Mouse (Mus musculus) limb, embryonic 13.5 days (tissue): ENCODE data around the gene Meaf6. TPM values are rescaled to one million over a fixed set of nuclear protein-coding genes. Genes with fewer than 3 reads are reported as not detected.

ENCODE experiments used
- ATAC-seq: fragments of 200-750 bp; cut with Nextera tagmentation; 2 replicates; pipeline ENCODE4 v1.8.0; 2017; ENCODE audit warnings: low read depth, moderate number of reproducible peaks, moderate TSS enrichment; ENCODE audit not compliant: low FRiP score
- H3K27ac ChIP-seq: fragments of 300-500 bp; sonication (generic); 2 replicates; pipeline ENCODE4 v1.5.1; 2015; ENCODE audit warnings: inconsistent platforms, mild to moderate bottlenecking, moderate library complexity
- H3K27me3 ChIP-seq: fragments of 300-500 bp; sonication (generic); 2 replicates; pipeline ENCODE4 v1.6.1; 2015; ENCODE audit warnings: mild to moderate bottlenecking, inconsistent platforms
- H3K36me3 ChIP-seq: fragments of 300-500 bp; sonication (generic); 2 replicates; pipeline ENCODE4 v1.6.1; 2015; ENCODE audit warnings: inconsistent platforms, mild to moderate bottlenecking, moderate library complexity
- H3K4me1 ChIP-seq: fragments of 300-500 bp; sonication (generic); 2 replicates; pipeline ENCODE4 v1.6.1; 2015; ENCODE audit warnings: inconsistent platforms
- H3K4me2 ChIP-seq: fragments of 300-500 bp; sonication (generic); replicated peaks from 2 replicates; pipeline ENCODE4 v1.6.1; 2015; ENCODE audit warnings: inconsistent platforms, mild to moderate bottlenecking, moderate library complexity
- H3K4me3 ChIP-seq: fragments of 300-500 bp; sonication (generic); 2 replicates; pipeline ENCODE4 v1.5.1; 2015; ENCODE audit warnings: moderate library complexity, mild to moderate bottlenecking, inconsistent platforms
- H3K9ac ChIP-seq: fragments of 300-500 bp; sonication (generic); 2 replicates; pipeline ENCODE4 v1.6.1; 2015; ENCODE audit warnings: mild to moderate bottlenecking, inconsistent platforms
- H3K9me3 ChIP-seq: fragments of 300-500 bp; sonication (generic); 2 replicates; pipeline ENCODE4 v1.6.1; 2016; ENCODE audit warnings: inconsistent platforms
- WGBS: fragments of 180-500 bp; shearing (Covaris S2); methylation state at CpG from one replicate; pipeline ENCODE4 v1.1.7; 2015; 5-methylcytosine and 5-hydroxymethylcytosine counted together
- polyA plus RNA-seq: library from polyadenylated mRNA; unstranded; fragments of >200 nt; fragmentation: Nextera tagmentation; extraction: Ambion mirVana; gene quantifications from 2 replicates; pipeline ENCODE4 v1.2.1, GENCODE M21; 2015

Meaf6 gene
- polyA plus RNA-seq, 1 experiment from 2014 or later, result 67.8 TPM

GRCm38 (mm10) chr4:125131493-125131892, 46.6 kb downstream of the Meaf6 start:
- Histone ChIP-seq H3K27me3 (peaks cover 28% of the 10 kb centered on the region), H3K4me1 (peaks cover 15% of the 10 kb centered on the region), H3K36me3 (no peaks in the 10 kb centered on the region), H3K4me3 (no peak overlapping the region), H3K4me2 (no peak overlapping the region), H3K9me3 (no peaks in the 10 kb centered on the region), H3K9ac (no peak overlapping the region), H3K27ac (no peak overlapping the region)
- ATAC-seq, result no peak
- 74% methylated on average over 4 of the region's 4 CpGs for WGBS

DNA sequence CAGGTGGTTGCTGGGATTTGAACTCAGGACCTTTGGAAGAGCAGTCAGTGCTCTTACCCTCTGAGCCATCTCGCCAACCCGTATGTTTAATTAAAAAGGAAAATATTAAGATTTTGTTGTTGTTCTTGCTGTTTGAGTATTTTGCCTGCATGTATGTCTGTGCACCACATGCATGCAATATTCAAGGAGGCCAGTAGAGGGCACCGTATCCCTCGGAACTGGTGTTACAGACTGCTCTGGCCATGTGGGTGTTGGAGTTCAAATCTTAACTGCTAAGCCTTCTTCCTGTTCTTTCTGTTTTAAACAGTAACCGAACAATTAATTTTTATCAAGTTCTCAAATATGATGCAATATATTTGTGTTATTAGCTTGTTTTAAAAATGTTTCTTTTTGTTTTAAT, 47.5 kb downstream of the Meaf6 start:
- no peak overlapping the region for H3K4me3 ChIP-seq
- WGBS, result 22% methylated on average over 5 of the region's 5 CpGs
- H3K36me3 ChIP-seq, result no peaks in the 10 kb centered on the region
- no peaks in the 10 kb centered on the region for H3K9me3 ChIP-seq
- no peak for ATAC-seq
- no peak overlapping the region for H3K9ac ChIP-seq
- peaks cover 19% of the 10 kb centered on the region for H3K27me3 ChIP-seq
- no peak overlapping the region for H3K27ac ChIP-seq
- peaks cover 7% of the 10 kb centered on the region for H3K4me1 ChIP-seq
- no peak overlapping the region for H3K4me2 ChIP-seq

- no peaks in the 10 kb centered on the region for H3K9me3 ChIP-seq
- no peak for ATAC-seq
These were observed 49.3 kb downstream of the Meaf6 start for GRCm38 (mm10) chr4:125134192-125134591.

GRCm38 (mm10) chr4:125134631-125135030, 49.7 kb downstream of the Meaf6 start:
- H3K9ac ChIP-seq, result no peak overlapping the region
- H3K4me3 ChIP-seq, result no peak overlapping the region
- no peaks in the 10 kb centered on the region for H3K36me3 ChIP-seq
- ATAC-seq, result no peak
- H3K9me3 ChIP-seq, result no peaks in the 10 kb centered on the region
- WGBS, result 78% methylated on average over 5 of the region's 5 CpGs
- H3K4me2 ChIP-seq, result no peak overlapping the region
- H3K4me1 ChIP-seq, result no peaks in the 10 kb centered on the region
- peaks cover 3% of the 10 kb centered on the region; the same call in 1 of the 2 replicates for H3K27me3 ChIP-seq
- no peak overlapping the region for H3K27ac ChIP-seq

More at GRCm38 (mm10) chr4:125134192-125134591, 49.3 kb downstream of the Meaf6 start:
- H3K9ac ChIP-seq, result no peak overlapping the region
- 67% methylated on average over 4 of the region's 4 CpGs for WGBS
- no peak overlapping the region for H3K4me2 ChIP-seq
- H3K27me3 ChIP-seq, result peaks cover 3% of the 10 kb centered on the region; the same call in 1 of the 2 replicates
- H3K4me3 ChIP-seq, result no peak overlapping the region
- no peak overlapping the region for H3K27ac ChIP-seq
- no peaks in the 10 kb centered on the region for H3K36me3 ChIP-seq
- H3K4me1 ChIP-seq, result no peaks in the 10 kb centered on the region

DNA sequence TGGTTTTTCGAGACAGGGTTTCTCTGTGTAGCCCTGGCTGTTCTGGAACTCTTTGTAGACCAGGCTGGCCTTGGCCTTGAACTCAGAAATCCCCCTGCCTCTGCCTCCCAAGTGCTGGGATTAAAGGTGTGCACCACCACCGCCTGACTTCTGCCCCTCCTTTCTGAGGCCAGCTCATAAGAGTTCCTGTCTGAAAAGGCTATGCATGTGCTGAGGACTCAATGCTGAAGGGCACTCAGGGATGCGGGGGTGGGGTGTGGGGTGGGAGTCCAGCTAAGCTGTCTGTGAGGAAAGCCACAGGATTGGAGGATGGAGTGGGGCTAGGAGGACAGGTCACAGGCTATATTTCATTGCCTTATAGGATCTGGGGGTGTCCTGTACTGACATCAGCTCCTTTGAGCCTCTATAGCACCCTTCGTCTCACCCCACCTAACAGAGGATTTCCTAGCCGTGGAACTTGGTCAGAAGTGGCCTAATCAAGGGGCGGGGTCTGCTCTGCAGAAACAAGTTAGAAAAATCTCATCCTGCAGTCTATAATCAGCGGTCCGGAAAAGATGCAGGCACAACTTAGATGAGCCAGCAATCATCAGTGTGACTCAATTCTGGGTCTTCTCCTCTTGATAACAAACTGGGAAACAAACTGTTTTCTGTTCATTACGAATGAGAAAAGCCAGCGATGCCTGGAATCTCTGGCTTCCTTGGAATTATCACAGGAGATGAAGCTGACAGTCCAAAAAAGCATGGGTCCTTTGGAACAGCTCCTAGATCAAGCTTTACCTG, 50.3 kb downstream of the Meaf6 start:
- Histone ChIP-seq H3K27me3 (0 out of 2 replicates have a peak, but pooled peaks cover 3% of the 10 kb centered on the region), H3K36me3 (no peaks in the 10 kb centered on the region), H3K9me3 (no peaks in the 10 kb centered on the region), H3K4me2 (no peak overlapping the region), H3K9ac (no peak overlapping the region), H3K27ac (no peak overlapping the region), H3K4me1 (no peaks in the 10 kb centered on the region), H3K4me3 (no peak overlapping the region)
- ATAC-seq, result no peak
- 78% methylated on average over 10 of the region's 10 CpGs for WGBS

DNA sequence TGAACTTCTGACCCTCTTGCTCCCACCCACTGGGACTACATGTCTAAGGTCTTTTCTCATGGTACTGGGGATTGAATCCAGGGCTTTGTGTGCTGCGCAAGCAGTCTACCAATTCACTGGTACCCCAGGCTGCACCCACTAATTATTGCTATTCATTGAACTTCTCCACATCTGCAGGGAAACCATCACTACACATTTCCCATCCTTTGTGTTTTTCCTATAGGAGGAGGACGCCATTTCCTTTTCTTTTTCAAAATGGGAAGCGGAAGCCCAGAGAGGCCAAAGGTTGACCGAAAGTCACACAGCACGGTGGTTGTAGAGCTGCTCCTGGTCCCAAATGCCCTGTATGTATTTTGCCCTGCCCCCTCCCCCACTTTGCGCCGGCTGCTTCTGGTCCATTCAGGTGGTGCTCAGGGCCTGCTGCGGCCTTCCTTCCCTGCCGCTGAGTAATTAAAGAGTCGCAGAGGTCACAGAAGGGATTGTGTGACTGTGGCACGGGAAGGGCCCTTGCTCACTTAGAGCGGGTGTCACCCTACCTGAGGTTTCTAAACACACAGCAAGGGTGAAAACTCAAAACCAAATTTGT, 51.5 kb downstream of the Meaf6 start:
- no peaks in the 10 kb centered on the region for H3K4me1 ChIP-seq
- no peaks in the 10 kb centered on the region for H3K9me3 ChIP-seq
- no peak overlapping the region for H3K4me2 ChIP-seq
- no peak for ATAC-seq
- H3K27ac ChIP-seq, result no peak overlapping the region
- no peak overlapping the region for H3K9ac ChIP-seq
- WGBS, result 55% methylated on average over 12 of the region's 12 CpGs
- no peak overlapping the region for H3K4me3 ChIP-seq
- 0 out of 2 replicates have a peak, but pooled peaks cover 1% of the 10 kb centered on the region for H3K27me3 ChIP-seq
- no peaks in the 10 kb centered on the region for H3K36me3 ChIP-seq

- H3K9ac ChIP-seq, result no peak overlapping the region
- no peak overlapping the region for H3K4me3 ChIP-seq
- H3K36me3 ChIP-seq, result no peaks in the 10 kb centered on the region
- no peaks in the 10 kb centered on the region for H3K4me1 ChIP-seq
- peaks cover under 1% of the 10 kb centered on the region; the same call in 1 of the 2 replicates for H3K27me3 ChIP-seq
- H3K27ac ChIP-seq, result no peak overlapping the region
- no peak overlapping the region for H3K4me2 ChIP-seq
- H3K9me3 ChIP-seq, result no peaks in the 10 kb centered on the region
- ATAC-seq, result no peak
- WGBS, result 61% methylated on average over 7 of the region's 7 CpGs
These were observed 53.4 kb downstream of the Meaf6 start for GRCm38 (mm10) chr4:125138321-125138720.

DNA sequence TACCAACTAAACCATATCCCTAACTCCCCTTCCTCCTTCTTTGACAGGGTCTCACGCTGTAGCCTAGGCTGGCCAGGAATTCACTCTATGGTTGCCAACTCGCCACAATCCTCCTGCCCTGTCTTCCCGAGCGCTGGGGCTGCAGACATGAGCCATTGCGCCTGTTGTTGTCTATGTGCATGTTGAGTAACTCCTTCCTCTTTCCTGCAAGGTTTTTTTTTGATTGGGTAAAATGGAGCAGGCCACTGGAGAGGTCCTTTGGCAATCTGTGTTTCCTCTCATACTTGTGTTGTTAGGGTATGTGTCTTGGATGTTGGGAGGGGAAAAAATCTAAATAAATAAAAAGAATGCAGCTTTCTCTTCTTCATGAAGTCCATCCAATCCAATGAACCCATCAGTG, 59.3 kb downstream of the Meaf6 start:
- peaks cover 25% of the 10 kb centered on the region for H3K27me3 ChIP-seq
- peaks cover 3% of the 10 kb centered on the region; the same call in 1 of the 2 replicates for H3K9me3 ChIP-seq
- no peak overlapping the region for H3K4me3 ChIP-seq
- peaks cover 13% of the 10 kb centered on the region for H3K4me1 ChIP-seq
- no peak overlapping the region for H3K27ac ChIP-seq
- no peaks in the 10 kb centered on the region for H3K36me3 ChIP-seq
- 81% methylated on average over 5 of the region's 5 CpGs for WGBS
- no peak overlapping the region for H3K9ac ChIP-seq
- no peak for ATAC-seq
- H3K4me2 ChIP-seq, result no peak overlapping the region

DNA sequence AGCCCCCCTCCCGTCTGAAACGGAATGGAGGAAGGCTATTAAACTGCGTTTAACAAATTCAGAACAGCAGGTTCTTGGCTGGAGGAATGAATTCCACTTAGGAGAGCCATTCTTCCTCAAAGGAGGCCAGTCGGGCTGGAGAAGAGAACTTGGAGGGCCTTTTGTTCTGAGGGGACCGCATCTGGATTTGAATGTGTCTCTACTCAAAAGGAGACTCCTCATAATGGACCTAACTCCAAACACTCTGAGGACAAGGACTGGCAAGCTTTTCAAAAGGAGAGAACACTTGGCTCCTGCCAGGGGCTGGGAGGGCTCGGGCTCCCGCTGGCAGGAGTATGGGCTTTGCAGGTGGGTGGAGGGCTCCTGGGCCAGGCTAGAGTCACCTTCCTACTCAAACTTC, 59.7 kb downstream of the Meaf6 start:
- no peak overlapping the region for H3K9ac ChIP-seq
- 29% methylated on average over 7 of the region's 7 CpGs for WGBS
- no peaks in the 10 kb centered on the region for H3K36me3 ChIP-seq
- H3K9me3 ChIP-seq, result peaks cover 3% of the 10 kb centered on the region; the same call in 1 of the 2 replicates
- no peak overlapping the region for H3K4me2 ChIP-seq
- peaks cover 17% of the 10 kb centered on the region for H3K4me1 ChIP-seq
- H3K4me3 ChIP-seq, result no peak overlapping the region
- ATAC-seq, result no peak
- peaks cover 25% of the 10 kb centered on the region for H3K27me3 ChIP-seq
- no peak overlapping the region for H3K27ac ChIP-seq

DNA sequence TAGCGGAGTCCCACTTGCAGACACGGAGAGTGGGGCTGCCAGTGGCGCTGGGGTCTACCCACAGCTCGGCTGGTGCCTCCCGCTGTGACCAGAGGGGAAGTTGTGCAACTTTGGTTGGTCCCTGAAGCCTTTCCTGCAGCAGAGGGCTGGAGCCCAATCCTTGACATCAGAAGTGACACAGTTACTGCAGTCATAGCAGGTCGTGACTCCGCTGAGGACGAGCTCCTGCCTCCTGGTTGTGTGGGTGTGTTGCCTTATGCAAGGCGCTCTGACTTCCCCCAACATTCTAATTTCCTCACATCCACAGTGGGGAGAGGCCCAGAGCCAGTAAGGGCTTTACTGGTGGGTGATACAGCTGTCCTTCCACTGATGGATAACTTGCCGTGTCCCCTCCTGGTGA, 60.3 kb downstream of the Meaf6 start:
- Histone ChIP-seq H3K4me1 (peaks cover 23% of the 10 kb centered on the region), H3K9me3 (peaks cover 3% of the 10 kb centered on the region; the same call in 1 of the 2 replicates), H3K4me2 (no peak overlapping the region; the same call in 1 of the 2 replicates), H3K9ac (no peak overlapping the region), H3K4me3 (no peak overlapping the region), H3K27ac (no peak overlapping the region), H3K36me3 (no peaks in the 10 kb centered on the region), H3K27me3 (peaks cover 25% of the 10 kb centered on the region)
- ATAC-seq, result no peak
- WGBS, result 33% methylated on average over 9 of the region's 10 CpGs

GRCm38 (mm10) chr4:125147970-125148369, 63.0 kb downstream of the Meaf6 start:
- Histone ChIP-seq H3K27me3 (peaks cover 33% of the 10 kb centered on the region), H3K9ac (no peak overlapping the region), H3K4me1 (peaks cover 26% of the 10 kb centered on the region), H3K4me3 (no peak overlapping the region), H3K9me3 (peaks cover 3% of the 10 kb centered on the region; the same call in 1 of the 2 replicates), H3K36me3 (no peaks in the 10 kb centered on the region), H3K4me2 (no peak overlapping the region), H3K27ac (no peak overlapping the region)
- ATAC-seq, result no peak
- WGBS, result 86% methylated on average over 4 of the region's 4 CpGs

DNA sequence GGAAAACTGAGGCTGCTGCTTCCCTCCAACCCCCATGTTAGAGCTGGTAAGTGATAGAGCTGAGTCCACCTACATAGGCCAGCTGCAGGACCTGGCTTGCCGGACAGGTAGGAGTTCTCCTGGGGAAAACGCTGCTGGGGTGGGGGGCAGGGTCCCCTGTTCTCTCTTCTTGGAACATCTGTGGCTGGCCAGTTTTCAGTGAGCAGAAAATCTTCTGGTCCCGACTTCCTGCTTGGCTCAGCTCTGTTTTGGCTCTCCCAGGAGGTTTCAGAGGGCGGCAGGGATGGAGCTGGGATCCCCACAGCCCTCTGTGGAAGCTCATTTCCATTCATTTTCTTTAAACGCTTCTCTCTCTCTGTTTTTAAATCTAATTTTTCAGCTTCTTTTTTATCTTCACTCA, 64.5 kb downstream of the Meaf6 start:
- Histone ChIP-seq H3K36me3 (no peaks in the 10 kb centered on the region), H3K4me1 (peaks cover 25% of the 10 kb centered on the region), H3K4me2 (peak overlapping the region; percentile 3; the same call in 1 of the 2 replicates), H3K9me3 (peaks cover 3% of the 10 kb centered on the region; the same call in 1 of the 2 replicates), H3K27me3 (peaks cover 24% of the 10 kb centered on the region), H3K9ac (no peak overlapping the region), H3K27ac (no peak overlapping the region), H3K4me3 (no peak overlapping the region)
- no peak for ATAC-seq
- 12% methylated on average over 5 of the region's 5 CpGs for WGBS
